Mouse (Mus musculus) WW6 (cell line): ENCODE data around the gene Pigp.

Source experiments
- DNase-seq: peaks from one replicate; pipeline ENCODE4 v3.0.0-alpha.2; 2013; ENCODE audit warnings: low read depth, low spot score

Pigp gene

GRCm38 (mm10) chr16:94317752-94318151 lies 53.9 kb downstream of the Pigp start:
- no peak for DNase-seq

- no peak for DNase-seq
Measured at GRCm38 (mm10) chr16:94315215-94315614, 56.4 kb downstream of the Pigp start.

DNA sequence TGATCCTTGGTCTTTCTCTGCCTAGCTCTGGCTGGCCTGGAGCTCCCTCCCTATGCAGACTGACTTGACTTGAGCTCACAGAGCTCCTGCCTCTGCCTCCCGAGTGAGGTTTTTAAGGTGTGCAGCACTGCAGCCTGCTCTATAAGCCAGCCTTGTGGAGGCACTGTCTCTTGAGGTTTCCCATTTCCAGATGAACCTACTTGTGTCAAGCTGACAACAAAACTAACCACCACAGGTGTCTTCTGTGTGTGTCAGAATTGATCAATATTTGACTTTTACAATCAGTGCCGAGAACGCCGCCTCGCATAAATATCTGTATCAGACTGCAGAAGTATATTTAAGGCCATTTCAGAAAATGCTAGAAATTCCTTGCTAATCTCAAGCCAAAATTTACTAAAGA lies 57.0 kb downstream of the Pigp start:
- DNase-seq = no peak

DNA sequence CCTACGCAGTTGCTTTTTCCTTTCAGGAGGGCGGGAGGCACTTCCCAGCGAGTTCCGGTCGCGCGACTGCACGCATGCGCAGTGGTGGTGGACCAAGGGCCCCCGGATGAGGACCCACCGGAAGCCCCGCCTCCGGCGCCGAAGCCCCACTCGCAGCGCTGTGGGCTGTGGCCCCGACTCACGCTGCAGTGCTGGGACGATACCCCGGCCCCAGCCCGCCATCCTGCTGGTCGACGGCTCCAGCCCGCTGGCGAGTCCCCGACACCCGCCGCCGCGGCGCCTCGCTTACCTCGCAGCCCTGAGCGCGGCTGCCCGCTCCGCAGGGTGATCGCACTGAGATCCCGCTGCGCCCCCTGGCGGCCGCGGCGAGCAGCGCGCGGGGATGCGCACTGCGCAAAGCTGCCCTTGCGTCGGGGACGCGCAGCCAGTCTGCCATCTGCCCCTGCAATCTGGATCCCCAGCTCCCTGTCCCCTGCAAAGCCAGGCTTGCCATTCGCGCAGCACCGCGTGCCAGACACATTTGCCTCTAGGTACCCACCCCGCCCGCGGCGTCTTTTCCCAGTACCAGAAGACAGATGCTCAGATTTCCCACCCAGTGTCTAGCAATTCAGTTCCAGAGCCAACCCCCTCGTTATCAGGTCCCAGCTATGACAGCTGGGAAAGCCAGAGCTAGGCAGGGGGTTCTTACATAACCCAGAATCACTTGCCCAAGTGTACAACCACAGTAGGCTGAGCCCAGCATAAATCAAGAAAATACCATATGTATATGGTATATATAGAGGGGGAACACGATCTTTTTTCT lies 58.2 kb downstream of the Pigp start, which contains the start of gene Hlcs:
Gene Hlcs (minus strand): TSS at position 343 of the 802 bp plus-strand sequence.
- peak; percentile 84 for DNase-seq

GRCm38 (mm10) chr16:94312663-94313228 lies 58.9 kb downstream of the Pigp start:
- no peak for DNase-seq

GRCm38 (mm10) chr16:94311931-94312330 lies 59.7 kb downstream of the Pigp start:
- DNase-seq = no peak

- no peak for DNase-seq
Measured at GRCm38 (mm10) chr16:94311416-94311815, 60.2 kb downstream of the Pigp start.

- no peak for DNase-seq
Measured at GRCm38 (mm10) chr16:94309025-94309424, 62.6 kb downstream of the Pigp start.
